Mouse (Mus musculus): ENCODE data around the gene D6Wsu163e. TPM values are rescaled to one million over a fixed set of nuclear protein-coding genes. Genes with fewer than 3 reads are reported as not detected.

Gene D6Wsu163e
- total and polyA plus RNA-seq, 3 experiments, result 4.0 to 61.2 (median 36.3) TPM

DNA sequence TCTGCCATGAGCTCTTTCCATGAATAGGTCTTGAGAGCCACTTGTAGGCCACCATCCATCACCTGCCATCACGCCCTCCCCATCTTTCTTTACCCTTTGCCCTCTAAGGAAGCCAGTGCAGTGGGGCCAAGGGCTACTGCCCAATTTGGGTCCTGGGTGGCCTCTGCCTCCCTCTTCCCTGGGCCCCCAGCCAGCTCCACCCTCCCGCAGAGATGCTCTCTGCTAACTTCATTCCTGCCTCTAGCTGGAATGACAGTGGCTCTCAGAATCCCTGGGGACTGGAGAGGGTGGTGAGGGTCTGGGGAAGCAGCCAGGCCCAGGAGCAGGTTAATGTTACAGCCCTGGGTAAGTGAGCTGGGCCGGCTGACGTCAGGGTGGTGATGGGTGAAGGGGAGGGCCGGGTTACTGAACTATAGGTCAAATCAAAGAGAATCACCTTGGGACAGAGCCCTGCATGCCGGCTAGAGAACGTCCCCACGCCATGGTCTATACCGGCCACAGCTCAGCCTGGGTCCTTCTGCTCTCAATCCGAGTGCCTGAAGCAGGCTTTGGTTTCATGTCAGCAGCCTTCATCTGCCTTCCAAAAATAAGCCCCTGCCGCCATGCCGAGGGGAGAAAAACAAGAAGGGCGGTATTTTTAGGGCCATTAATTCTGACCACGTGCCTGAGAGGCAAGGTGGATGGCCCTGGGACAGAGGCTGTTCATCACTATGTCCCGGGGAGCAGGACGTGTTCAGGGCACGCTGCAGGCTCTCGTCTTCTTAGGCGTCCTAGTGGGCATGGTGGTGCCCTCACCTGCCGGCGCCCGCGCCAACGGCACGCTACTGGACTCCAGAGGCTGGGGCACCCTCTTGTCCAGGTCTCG, 75.4 kb downstream of the D6Wsu163e start, which contains the start of gene Fgf6:
Gene Fgf6, plus strand, starts transcription at position 681 of the 865 bp plus-strand sequence.
- Histone ChIP-seq H3K36me3 (replicated peaks) (no peaks in the 10 kb centered on the region), H3K27me3 (ENCODE audit: insufficient read depth, low read length) (no peaks in the 10 kb centered on the region), H3K9me3 (replicated peaks) (no peaks in the 10 kb centered on the region), H3K4me3 (ENCODE audit: low read depth, low read length) (no peak within 1 kb of the TSS), H3K4me1 (ENCODE audit: insufficient read depth, low read depth, low read length) (no peaks in the 10 kb centered on the region)
- TF ChIP-seq POLR2AphosphoS5 (IDR thresholded peaks at IDR 0.05; ENCODE audit: insufficient replicate concordance, low read depth, low read length) (no peak), CTCF (IDR thresholded peaks at IDR 0.05; ENCODE audit: low read depth, low read length) (no peak), GATA2 (IDR thresholded peaks at IDR 0.05; ENCODE audit: borderline replicate concordance, low read depth, low read length) (no peak), TAL1 (conservative IDR thresholded peaks at IDR 0.05; ENCODE audit: low read depth, low read length) (no peak), GATA1 (IDR thresholded peaks at IDR 0.05; ENCODE audit: borderline replicate concordance, low read length) (no peak)
- ATAC-seq (ENCODE audit: extremely low read depth, insufficient number of reproducible peaks, low FRiP score, poor library complexity, severe bottlenecking), result no peak
- no peak for DNase-seq (ENCODE audit: low spot score)

DNA sequence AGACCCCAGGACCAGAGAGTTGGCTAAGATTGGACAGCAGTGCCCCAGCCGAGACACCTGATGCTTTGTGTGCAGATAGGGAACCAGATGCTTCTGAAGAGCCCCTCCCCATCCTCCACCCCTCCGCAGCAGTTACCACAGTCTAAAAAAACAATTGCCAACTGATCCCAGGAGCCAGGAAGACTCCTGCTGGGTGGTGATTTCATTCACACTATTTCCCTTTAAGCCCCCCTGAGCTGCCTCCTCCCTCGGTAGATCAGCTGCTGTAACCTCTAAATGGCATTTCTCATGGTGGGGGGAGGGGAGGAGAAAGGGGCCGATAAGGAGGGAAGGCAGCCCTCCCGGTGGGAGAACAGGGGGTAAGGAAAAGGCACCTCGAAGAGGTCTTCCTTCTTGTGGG, 79.5 kb downstream of the D6Wsu163e start:
- ATAC-seq (ENCODE audit: extremely low read depth, insufficient number of reproducible peaks, low FRiP score, poor library complexity, severe bottlenecking) (no peak), DNase-seq (ENCODE audit: low spot score) (no peak)
- no peaks in the 10 kb centered on the region for H3K9me3 ChIP-seq (replicated peaks)
- H3K4me3 ChIP-seq (ENCODE audit: low read depth, low read length), result no peak overlapping the region
- TF ChIP-seq POLR2AphosphoS5 (IDR thresholded peaks at IDR 0.05; ENCODE audit: insufficient replicate concordance, low read depth, low read length), result no peak
- H3K4me1 ChIP-seq (ENCODE audit: insufficient read depth, low read depth, low read length), result no peaks in the 10 kb centered on the region
- H3K27me3 ChIP-seq (ENCODE audit: insufficient read depth, low read length), result no peaks in the 10 kb centered on the region
- H3K36me3 ChIP-seq (replicated peaks), result no peaks in the 10 kb centered on the region

DNA sequence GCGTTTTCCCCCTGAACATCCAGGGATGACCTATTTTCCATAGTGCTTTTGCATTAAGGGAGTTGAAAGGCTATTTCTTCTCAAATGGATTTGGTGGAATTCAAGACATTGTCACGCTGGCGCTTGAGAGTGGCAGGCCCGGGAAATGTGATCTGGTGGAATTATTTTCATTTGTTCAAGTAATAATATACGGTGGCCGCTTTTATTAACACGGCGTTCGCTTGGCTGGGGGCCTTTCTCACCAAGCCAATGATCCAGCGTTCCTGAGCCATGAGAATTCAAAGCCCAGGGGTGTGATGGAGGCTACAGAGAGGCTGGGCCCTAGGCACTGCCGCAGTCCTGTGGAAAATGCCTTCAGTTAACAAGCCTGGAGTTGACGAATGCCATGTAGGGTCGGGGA, 80.7 kb downstream of the D6Wsu163e start:
- TF ChIP-seq GATA2 (IDR thresholded peaks at IDR 0.05; ENCODE audit: borderline replicate concordance, low read depth, low read length), result no peak
- no peak for TF ChIP-seq CTCF (IDR thresholded peaks at IDR 0.05; ENCODE audit: low read depth, low read length)
- no peak for TF ChIP-seq TAL1 (conservative IDR thresholded peaks at IDR 0.05; ENCODE audit: low read depth, low read length)
- TF ChIP-seq POLR2AphosphoS5 (IDR thresholded peaks at IDR 0.05; ENCODE audit: insufficient replicate concordance, low read depth, low read length), result no peak
- TF ChIP-seq GATA1 (IDR thresholded peaks at IDR 0.05; ENCODE audit: borderline replicate concordance, low read length), result no peak
- no peaks in the 10 kb centered on the region for H3K27me3 ChIP-seq (ENCODE audit: insufficient read depth, low read length)
- no peaks in the 10 kb centered on the region for H3K4me1 ChIP-seq (ENCODE audit: insufficient read depth, low read depth, low read length)
- H3K9me3 ChIP-seq (replicated peaks), result no peaks in the 10 kb centered on the region
- no peaks in the 10 kb centered on the region for H3K36me3 ChIP-seq (replicated peaks)
- DNase-seq (ENCODE audit: low spot score) (no peak), ATAC-seq (ENCODE audit: extremely low read depth, insufficient number of reproducible peaks, low FRiP score, poor library complexity, severe bottlenecking) (no peak)
- no peak overlapping the region for H3K4me3 ChIP-seq (ENCODE audit: low read depth, low read length)

DNA sequence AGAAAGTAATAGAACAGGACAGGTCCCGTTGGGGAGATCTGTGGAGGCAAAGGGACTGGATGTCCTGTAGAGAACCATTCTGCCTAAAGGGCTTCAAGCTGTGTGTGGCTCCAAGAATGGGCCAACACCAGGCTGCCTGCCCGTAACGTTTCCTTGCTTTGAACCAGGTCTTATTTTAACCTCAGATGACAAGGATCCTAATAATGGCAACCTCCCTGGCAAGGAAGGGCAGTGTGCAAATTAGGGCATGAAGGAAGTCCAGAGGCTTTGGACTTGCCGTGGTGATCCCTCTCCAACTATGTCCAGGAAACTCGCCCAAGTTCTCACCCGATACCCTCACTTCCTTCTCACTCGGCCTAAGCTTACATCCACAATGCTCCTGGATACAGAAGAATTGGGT, 85.1 kb downstream of the D6Wsu163e start:
- no peak for DNase-seq (ENCODE audit: low spot score)
- no peak overlapping the region for H3K4me3 ChIP-seq (ENCODE audit: low read depth, low read length)
- TF ChIP-seq CTCF (IDR thresholded peaks at IDR 0.05; ENCODE audit: low read depth, low read length), result no peak
- no peaks in the 10 kb centered on the region for H3K4me1 ChIP-seq (ENCODE audit: insufficient read depth, low read depth, low read length)
- ATAC-seq (ENCODE audit: extremely low read depth, insufficient number of reproducible peaks, low FRiP score, poor library complexity, severe bottlenecking), result no peak
- no peaks in the 10 kb centered on the region for H3K36me3 ChIP-seq (replicated peaks)
- H3K27me3 ChIP-seq (ENCODE audit: insufficient read depth, low read length), result 0 out of 2 replicates have a peak, but pooled peaks cover 3% of the 10 kb centered on the region
- no peaks in the 10 kb centered on the region for H3K9me3 ChIP-seq (replicated peaks)

Other genes starting within 250 kb of the D6Wsu163e start
- gene Kcna6, start 199.3 kb upstream of the D6Wsu163e start, total RNA-seq (2014; fragmentation: Nextera tagmentation), result not detected in 2 replicates
- gene Kcna6, start 199.3 kb upstream of the D6Wsu163e start, total RNA-seq (2017), result 0.06 and 0.16 TPM in 2 replicates
- gene Kcna6, start 199.3 kb upstream of the D6Wsu163e start, polyA plus RNA-seq (2012), result not detected in 2 replicates
- gene Ndufa9, start 90.8 kb upstream of the D6Wsu163e start, total RNA-seq (2014; fragmentation: Nextera tagmentation), result 45.5 and 58.8 TPM in 2 replicates
- 138 and 139 TPM in 2 replicates for gene Ndufa9, start 90.8 kb upstream of the D6Wsu163e start, total RNA-seq (2017)
- gene Ndufa9, start 90.8 kb upstream of the D6Wsu163e start, polyA plus RNA-seq (2012), result 4.7 and 5.5 TPM in 2 replicates
- gene Akap3, start 86.9 kb upstream of the D6Wsu163e start, total RNA-seq (2014; fragmentation: Nextera tagmentation), result not detected in 2 replicates
- 0.16 TPM in 1 of 2 replicates, not detected in the other for gene Akap3, start 86.9 kb upstream of the D6Wsu163e start, total RNA-seq (2017)
- not detected in 2 replicates for gene Akap3, start 86.9 kb upstream of the D6Wsu163e start, polyA plus RNA-seq (2012)
- not detected in 2 replicates for gene Dyrk4, start 18.1 kb upstream of the D6Wsu163e start, total RNA-seq (2014; fragmentation: Nextera tagmentation)
- gene Dyrk4, start 18.1 kb upstream of the D6Wsu163e start, total RNA-seq (2017), result not detected in 2 replicates
- not detected in 2 replicates for gene Dyrk4, start 18.1 kb upstream of the D6Wsu163e start, polyA plus RNA-seq (2012)
- gene Rad51ap1, start 375 bp upstream of the D6Wsu163e start, total RNA-seq (2014; fragmentation: Nextera tagmentation), result 75.9 and 77.4 TPM in 2 replicates
- 180 and 187 TPM in 2 replicates for gene Rad51ap1, start 375 bp upstream of the D6Wsu163e start, total RNA-seq (2017)
- 41.8 and 50.2 TPM in 2 replicates for gene Rad51ap1, start 375 bp upstream of the D6Wsu163e start, polyA plus RNA-seq (2012)
- not detected in 2 replicates for gene Fgf6, start 75.6 kb downstream of the D6Wsu163e start, total RNA-seq (2014; fragmentation: Nextera tagmentation)
- 0.05 and 0.06 TPM in 2 replicates for gene Fgf6, start 75.6 kb downstream of the D6Wsu163e start, total RNA-seq (2017)
- not detected in 2 replicates for gene Fgf6, start 75.6 kb downstream of the D6Wsu163e start, polyA plus RNA-seq (2012)
- not detected in 2 replicates for gene Fgf23, start 132.9 kb downstream of the D6Wsu163e start, total RNA-seq (2014; fragmentation: Nextera tagmentation)
- gene Fgf23, start 132.9 kb downstream of the D6Wsu163e start, total RNA-seq (2017), result 0.12 and 0.22 TPM in 2 replicates
- not detected in 2 replicates for gene Fgf23, start 132.9 kb downstream of the D6Wsu163e start, polyA plus RNA-seq (2012)
- gene Tigar, start 169.6 kb downstream of the D6Wsu163e start, total RNA-seq (2014; fragmentation: Nextera tagmentation), result 2.5 and 3.4 TPM in 2 replicates
- 4.0 and 4.7 TPM in 2 replicates for gene Tigar, start 169.6 kb downstream of the D6Wsu163e start, total RNA-seq (2017)
- 0.94 and 1.1 TPM in 2 replicates for gene Tigar, start 169.6 kb downstream of the D6Wsu163e start, polyA plus RNA-seq (2012)
- gene Ccnd2, start 212.2 kb downstream of the D6Wsu163e start, total RNA-seq (2014; fragmentation: Nextera tagmentation), result 549 and 656 TPM in 2 replicates
- gene Ccnd2, start 212.2 kb downstream of the D6Wsu163e start, total RNA-seq (2017), result 127 and 152 TPM in 2 replicates
- gene Ccnd2, start 212.2 kb downstream of the D6Wsu163e start, polyA plus RNA-seq (2012), result 822 and 1,195 TPM in 2 replicates

All from G1E (cell line).